ENCODE assay signal across 12 mouse cellular contexts in the genomic region with DNA sequence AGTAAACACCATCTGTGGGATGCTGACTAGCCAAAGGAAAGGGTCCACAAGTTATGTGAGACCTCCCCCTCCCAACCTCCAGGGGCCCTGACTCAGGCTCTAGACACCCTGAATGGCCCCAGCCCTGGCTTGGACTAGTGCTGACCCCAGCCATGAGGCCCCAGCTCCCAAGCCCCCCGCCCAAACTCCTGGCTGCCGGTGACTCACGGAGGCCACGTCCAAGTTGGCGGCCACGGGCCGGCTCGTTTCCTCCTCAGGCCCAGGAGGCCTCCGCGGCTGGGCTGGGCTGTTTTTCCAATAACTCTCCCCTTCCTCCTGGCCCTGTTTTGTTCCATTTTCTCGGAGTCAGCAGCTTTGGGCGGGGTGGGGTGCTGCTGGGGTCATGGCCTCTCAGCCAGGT. TPM values are rescaled to one million over a fixed set of nuclear protein-coding genes. Genes with fewer than 3 reads are reported as not detected.
DNase-seq lines count a peak whose midpoint lies in the region; ATAC-seq and TF ChIP-seq lines count a peak whose summit lies in the region.
"Had no signal": no experiment of that assay in that cellular context is flagged by ENCODE, and none has a peak within 500 bp of the region (broad histone marks: within the 10 kb centered on the region; RNA-seq: fewer than 3 reads in every experiment).

No protein-coding gene starts in this region.

- peaks cover 54% of the 10 kb centered on the region for H3K4me1 ChIP-seq in midbrain, embryonic 10.5 days
- peaks cover 17% of the 10 kb centered on the region for H3K4me1 ChIP-seq in midbrain, embryonic 16.5 days (ENCODE audit: control insufficient read depth, insufficient read depth, low read length)
- H3K4me1 ChIP-seq in stomach, postnatal 0 days (replicated peaks; ENCODE audit: control insufficient read depth, insufficient read depth) = peaks cover 19% of the 10 kb centered on the region
- peaks cover 8% of the 10 kb centered on the region; the same call in 1 of the 2 replicates for H3K4me1 ChIP-seq in hindbrain, postnatal 0 days (ENCODE audit: insufficient read depth, low read length)
- H3K4me1 ChIP-seq in hindbrain, embryonic 11.5 days (replicated peaks; ENCODE audit: control insufficient read depth, insufficient read depth, low read length) = peaks cover 19% of the 10 kb centered on the region; the same call in 1 of the 2 replicates
- peaks cover 30% of the 10 kb centered on the region for H3K4me1 ChIP-seq in forebrain, embryonic 15.5 days

- no peak for ATAC-seq in midbrain, embryonic 16.5 days
- no peak for ATAC-seq in stomach, postnatal 0 days (ENCODE audit: low FRiP score, low TSS enrichment)
- no peak for ATAC-seq in hindbrain, postnatal 0 days
- ATAC-seq in hindbrain, embryonic 11.5 days (ENCODE audit: low FRiP score) = no peak
- no peak for ATAC-seq in forebrain, embryonic 15.5 days (replicated peaks)

- H3K36me3 ChIP-seq in midbrain, embryonic 10.5 days = 0 out of 2 replicates have a peak, but pooled peaks cover 6% of the 10 kb centered on the region
- H3K36me3 ChIP-seq in midbrain, embryonic 16.5 days (ENCODE audit: control insufficient read depth, insufficient read depth, low read length) = no peaks in the 10 kb centered on the region
- peaks cover 8% of the 10 kb centered on the region for H3K36me3 ChIP-seq in stomach, postnatal 0 days (ENCODE audit: control insufficient read depth, insufficient read depth, low read length)
- H3K36me3 ChIP-seq in hindbrain, postnatal 0 days (ENCODE audit: insufficient read depth, low read length) = no peaks in the 10 kb centered on the region
- H3K36me3 ChIP-seq in hindbrain, embryonic 11.5 days (ENCODE audit: control insufficient read depth, insufficient read depth, low read length) = no peaks in the 10 kb centered on the region
- no peaks in the 10 kb centered on the region for H3K36me3 ChIP-seq in forebrain, embryonic 15.5 days

- no peak for TF ChIP-seq EP300 in stomach, postnatal 0 days (optimal IDR thresholded peaks at IDR 0.05)

- H3K27me3 ChIP-seq in midbrain, embryonic 10.5 days (ENCODE audit: low read depth, poor library complexity, severe bottlenecking) = peaks cover 15% of the 10 kb centered on the region
- H3K27me3 ChIP-seq in midbrain, embryonic 16.5 days (ENCODE audit: control insufficient read depth, insufficient read depth, low read depth, low read length) = no peaks in the 10 kb centered on the region
- H3K27me3 ChIP-seq in stomach, postnatal 0 days (ENCODE audit: control insufficient read depth, insufficient read depth, low read length) = no peaks in the 10 kb centered on the region
- H3K27me3 ChIP-seq in hindbrain, postnatal 0 days (ENCODE audit: insufficient read depth, low read length) = no peaks in the 10 kb centered on the region
- no peaks in the 10 kb centered on the region for H3K27me3 ChIP-seq in hindbrain, embryonic 11.5 days (ENCODE audit: control insufficient read depth, insufficient read depth, low read length)
- H3K27me3 ChIP-seq in forebrain, embryonic 15.5 days = no peaks in the 10 kb centered on the region
- H3K27me3 ChIP-seq: CH12.LX had no signal

- H3K9me3 ChIP-seq in midbrain, embryonic 10.5 days (replicated peaks) = no peaks in the 10 kb centered on the region
- H3K9me3 ChIP-seq in midbrain, embryonic 16.5 days (replicated peaks; ENCODE audit: control insufficient read depth, low read length, poor library complexity, severe bottlenecking) = no peaks in the 10 kb centered on the region
- no peaks in the 10 kb centered on the region for H3K9me3 ChIP-seq in stomach, postnatal 0 days (ENCODE audit: control insufficient read depth, low read length)
- no peaks in the 10 kb centered on the region for H3K9me3 ChIP-seq in hindbrain, postnatal 0 days (ENCODE audit: low read length)
- no peaks in the 10 kb centered on the region for H3K9me3 ChIP-seq in hindbrain, embryonic 11.5 days (ENCODE audit: control insufficient read depth, low read length)
- no peaks in the 10 kb centered on the region for H3K9me3 ChIP-seq in forebrain, embryonic 15.5 days

- no peak overlapping the region for H3K4me2 ChIP-seq in midbrain, embryonic 16.5 days (ENCODE audit: low read length)
- H3K4me2 ChIP-seq in stomach, postnatal 0 days (replicated peaks; ENCODE audit: low read depth) = no peak overlapping the region
- no peak overlapping the region for H3K4me2 ChIP-seq in hindbrain, postnatal 0 days (ENCODE audit: low read depth, low read length)
- H3K4me2 ChIP-seq in hindbrain, embryonic 11.5 days (replicated peaks; ENCODE audit: low read depth, low read length) = no peak overlapping the region
- H3K4me2 ChIP-seq in forebrain, embryonic 15.5 days (replicated peaks) = no peak overlapping the region

- no peak overlapping the region for H3K9ac ChIP-seq in midbrain, embryonic 16.5 days (ENCODE audit: low read depth, low read length)
- H3K9ac ChIP-seq in stomach, postnatal 0 days (ENCODE audit: low read length) = no peak overlapping the region
- H3K9ac ChIP-seq in hindbrain, postnatal 0 days (replicated peaks; ENCODE audit: low read length) = no peak overlapping the region
- H3K9ac ChIP-seq in hindbrain, embryonic 11.5 days (ENCODE audit: low read depth, low read length) = no peak overlapping the region
- no peak overlapping the region for H3K9ac ChIP-seq in forebrain, embryonic 15.5 days (replicated peaks)

- 89% methylated on average over 12 of the region's 12 CpGs for WGBS in midbrain, embryonic 10.5 days
- 78% methylated on average over 12 of the region's 12 CpGs for WGBS in midbrain, embryonic 16.5 days
- 46% methylated on average over 12 of the region's 12 CpGs for WGBS in stomach, postnatal 0 days
- 80% methylated on average over 12 of the region's 12 CpGs for WGBS in hindbrain, postnatal 0 days
- 80% methylated on average over 8 of the region's 12 CpGs for WGBS in hindbrain, embryonic 11.5 days
- WGBS in forebrain, embryonic 15.5 days = 82% methylated on average over 12 of the region's 12 CpGs

- no peak overlapping the region for H3K4me3 ChIP-seq in midbrain, embryonic 10.5 days
- H3K4me3 ChIP-seq in midbrain, embryonic 16.5 days (ENCODE audit: low read depth, low read length) = no peak overlapping the region
- H3K4me3 ChIP-seq in stomach, postnatal 0 days (ENCODE audit: low read depth, low read length) = no peak overlapping the region
- H3K4me3 ChIP-seq in hindbrain, postnatal 0 days (ENCODE audit: low read length) = no peak overlapping the region
- no peak overlapping the region for H3K4me3 ChIP-seq in hindbrain, embryonic 11.5 days (ENCODE audit: low read depth, low read length)
- no peak overlapping the region for H3K4me3 ChIP-seq in forebrain, embryonic 15.5 days

- DNase-seq in midbrain, embryonic 10.5 days (ENCODE audit: low spot score) = no peak
- DNase-seq in heart, adult 18-20 months = peak; percentile 72 to 87
- peak; percentile 70 for DNase-seq in heart, postnatal 4 days
- no peak for DNase-seq in stomach, postnatal 0 days (ENCODE audit: low spot score)
- no peak for DNase-seq in hindbrain, postnatal 0 days (ENCODE audit: low spot score)
- DNase-seq in hindbrain, embryonic 11.5 days (ENCODE audit: low spot score) = no peak
- DNase-seq: embryo, embryonic 11 days; liver had no signal

- peak overlapping the region; percentile 97; the same call in 1 of the 2 replicates for H3K27ac ChIP-seq in midbrain, embryonic 10.5 days (replicated peaks)
- H3K27ac ChIP-seq in midbrain, embryonic 16.5 days (ENCODE audit: low read length) = no peak overlapping the region
- H3K27ac ChIP-seq in stomach, postnatal 0 days (replicated peaks) = peak overlapping the region; percentile 97
- no peak overlapping the region for H3K27ac ChIP-seq in hindbrain, postnatal 0 days
- no peak overlapping the region for H3K27ac ChIP-seq in hindbrain, embryonic 11.5 days (ENCODE audit: low read depth, low read length)
- no peak overlapping the region for H3K27ac ChIP-seq in forebrain, embryonic 15.5 days (replicated peaks)

- no peak for TF ChIP-seq CTCF in stomach, postnatal 0 days (IDR thresholded peaks at IDR 0.05; ENCODE audit: low read depth)
- no peak for TF ChIP-seq CTCF in hindbrain, postnatal 0 days (IDR thresholded peaks at IDR 0.05; ENCODE audit: low read depth)

RNA-seq across cellular contexts. Expression of gene Tnnt3, which starts 13.9 kb away (rescaled TPM):
- 1.9 TPM in 2 replicates for polyA plus RNA-seq in midbrain, embryonic 10.5 days (2016; fragmentation: Nextera tagmentation; extraction: Ambion mirVana)
- 0.91 and 1.6 TPM in 2 replicates for polyA plus RNA-seq in midbrain, embryonic 16.5 days (2015; fragmentation: Nextera tagmentation; extraction: Ambion mirVana)
- under 1 TPM in 1 of 2 experiments, not detected in 1; 0.67 TPM for total RNA-seq in heart, adult 18-20 months (2021)
- total RNA-seq in heart, postnatal 4 days (2021) = 10 to 100 TPM in 1 of 2 experiments, under 1 TPM in 1; 0.98 to 10.9 TPM
- polyA plus RNA-seq in stomach, postnatal 0 days (2015; fragmentation: Nextera tagmentation; extraction: Ambion mirVana) = 8.0 and 11.7 TPM in 2 replicates
- 1.3 and 4.7 TPM in 2 replicates for total RNA-seq in hindbrain, postnatal 0 days (2014; rRNA removed)
- polyA plus RNA-seq in hindbrain, postnatal 0 days (2015; fragmentation: Nextera tagmentation; extraction: Ambion mirVana) = 3.1 and 3.9 TPM in 2 replicates
- polyA plus RNA-seq in hindbrain, embryonic 11.5 days (2014; fragmentation: Nextera tagmentation; extraction: Ambion mirVana) = 1.7 and 1.9 TPM in 2 replicates
- 0.98 TPM in 1 of 2 replicates, not detected in the other for polyA plus RNA-seq in forebrain, embryonic 15.5 days (2015; fragmentation: Nextera tagmentation; extraction: Ambion mirVana)
- polyA plus RNA-seq: testis, adult 2 months had no signal

RNA-seq across cellular contexts. Expression of gene Lsp1, which starts 24.2 kb away (rescaled TPM):
- 14.2 and 15.0 TPM in 2 replicates for polyA plus RNA-seq in midbrain, embryonic 10.5 days (2016; fragmentation: Nextera tagmentation; extraction: Ambion mirVana)
- polyA plus RNA-seq in midbrain, embryonic 16.5 days (2015; fragmentation: Nextera tagmentation; extraction: Ambion mirVana) = 4.8 and 5.1 TPM in 2 replicates
- 10 to 100 TPM; 24.7 to 33.1 TPM for total RNA-seq in heart, adult 18-20 months (2021)
- 100 to 1,000 TPM in 1 of 2 experiments, 10 to 100 TPM in 1; 93.3 to 108 TPM for total RNA-seq in heart, postnatal 4 days (2021)
- 107 and 110 TPM in 2 replicates for polyA plus RNA-seq in stomach, postnatal 0 days (2015; fragmentation: Nextera tagmentation; extraction: Ambion mirVana)
- 4.6 and 16.6 TPM in 2 replicates for total RNA-seq in hindbrain, postnatal 0 days (2014; rRNA removed)
- 6.6 and 7.2 TPM in 2 replicates for polyA plus RNA-seq in hindbrain, postnatal 0 days (2015; fragmentation: Nextera tagmentation; extraction: Ambion mirVana)
- 16.1 and 18.7 TPM in 2 replicates for polyA plus RNA-seq in hindbrain, embryonic 11.5 days (2014; fragmentation: Nextera tagmentation; extraction: Ambion mirVana)
- polyA plus RNA-seq in forebrain, embryonic 15.5 days (2015; fragmentation: Nextera tagmentation; extraction: Ambion mirVana) = 3.6 and 4.2 TPM in 2 replicates

RNA-seq across cellular contexts. Expression of gene Tnni2, which starts 43.2 kb away (rescaled TPM):
- polyA plus RNA-seq in midbrain, embryonic 10.5 days (2016; fragmentation: Nextera tagmentation; extraction: Ambion mirVana) = 0.52 and 1.5 TPM in 2 replicates
- polyA plus RNA-seq in midbrain, embryonic 16.5 days (2015; fragmentation: Nextera tagmentation; extraction: Ambion mirVana) = 0.51 and 0.78 TPM in 2 replicates
- total RNA-seq in heart, adult 18-20 months (2021) = 1 to 10 TPM; 1.8 to 2.6 TPM
- 10 to 100 TPM in 1 of 2 experiments, 1 to 10 TPM in 1; 6.6 to 16.4 TPM for total RNA-seq in heart, postnatal 4 days (2021)
- polyA plus RNA-seq in stomach, postnatal 0 days (2015; fragmentation: Nextera tagmentation; extraction: Ambion mirVana) = 19.1 and 19.6 TPM in 2 replicates
- total RNA-seq in hindbrain, postnatal 0 days (2014; rRNA removed) = 1.3 and 8.5 TPM in 2 replicates
- 0.63 TPM in 2 replicates for polyA plus RNA-seq in hindbrain, postnatal 0 days (2015; fragmentation: Nextera tagmentation; extraction: Ambion mirVana)
- 1.4 and 1.7 TPM in 2 replicates for polyA plus RNA-seq in hindbrain, embryonic 11.5 days (2014; fragmentation: Nextera tagmentation; extraction: Ambion mirVana)
- polyA plus RNA-seq in forebrain, embryonic 15.5 days (2015; fragmentation: Nextera tagmentation; extraction: Ambion mirVana) = 0.73 and 0.93 TPM in 2 replicates
- polyA plus RNA-seq: testis, adult 2 months had no signal

RNA-seq across cellular contexts. Expression of gene Mrpl23, which starts 47.7 kb away (rescaled TPM):
- polyA plus RNA-seq in midbrain, embryonic 10.5 days (2016; fragmentation: Nextera tagmentation; extraction: Ambion mirVana) = 15.8 and 20.3 TPM in 2 replicates
- 15.6 and 18.6 TPM in 2 replicates for polyA plus RNA-seq in midbrain, embryonic 16.5 days (2015; fragmentation: Nextera tagmentation; extraction: Ambion mirVana)
- 10 to 100 TPM; 12.2 to 29.0 TPM for total RNA-seq in heart, adult 18-20 months (2021)
- 1 to 10 TPM; 3.7 to 6.4 TPM for total RNA-seq in heart, postnatal 4 days (2021)
- 17.7 and 19.4 TPM in 2 replicates for polyA plus RNA-seq in stomach, postnatal 0 days (2015; fragmentation: Nextera tagmentation; extraction: Ambion mirVana)
- 64.0 and 69.3 TPM in 2 replicates for total RNA-seq in hindbrain, postnatal 0 days (2014; rRNA removed)
- polyA plus RNA-seq in hindbrain, postnatal 0 days (2015; fragmentation: Nextera tagmentation; extraction: Ambion mirVana) = 17.4 and 25.5 TPM in 2 replicates
- 13.5 and 13.9 TPM in 2 replicates for polyA plus RNA-seq in hindbrain, embryonic 11.5 days (2014; fragmentation: Nextera tagmentation; extraction: Ambion mirVana)
- polyA plus RNA-seq in forebrain, embryonic 15.5 days (2015; fragmentation: Nextera tagmentation; extraction: Ambion mirVana) = 20.1 and 22.4 TPM in 2 replicates

RNA-seq across cellular contexts. Expression of gene Syt8, which starts 50.1 kb away (rescaled TPM):
- 0.34 TPM in 1 of 2 replicates, not detected in the other for polyA plus RNA-seq in midbrain, embryonic 10.5 days (2016; fragmentation: Nextera tagmentation; extraction: Ambion mirVana)
- polyA plus RNA-seq in midbrain, embryonic 16.5 days (2015; fragmentation: Nextera tagmentation; extraction: Ambion mirVana) = not detected in 2 replicates
- not detected for total RNA-seq in heart, adult 18-20 months (2021)
- not detected for total RNA-seq in heart, postnatal 4 days (2021)
- 70.7 and 78.9 TPM in 2 replicates for polyA plus RNA-seq in stomach, postnatal 0 days (2015; fragmentation: Nextera tagmentation; extraction: Ambion mirVana)
- not detected in 2 replicates for total RNA-seq in hindbrain, postnatal 0 days (2014; rRNA removed)
- polyA plus RNA-seq in hindbrain, postnatal 0 days (2015; fragmentation: Nextera tagmentation; extraction: Ambion mirVana) = 0.15 TPM in 1 of 2 replicates, not detected in the other
- not detected in 2 replicates for polyA plus RNA-seq in hindbrain, embryonic 11.5 days (2014; fragmentation: Nextera tagmentation; extraction: Ambion mirVana)
- polyA plus RNA-seq in forebrain, embryonic 15.5 days (2015; fragmentation: Nextera tagmentation; extraction: Ambion mirVana) = not detected in 2 replicates
- total RNA-seq: CH12.LX had no signal

Comparison
In these comparisons a context has a peak if more than half of its experiments do, and no peak if none do; other contexts are left out.
1. H3K27ac ChIP-seq: peak in midbrain, embryonic 10.5 days (single experiment) and stomach, postnatal 0 days (single experiment); none in midbrain, embryonic 16.5 days (single experiment), hindbrain, postnatal 0 days (single experiment), hindbrain, embryonic 11.5 days (single experiment) and forebrain, embryonic 15.5 days (single experiment).
2. DNase-seq: peak in heart, adult 18-20 months (2 of 2) and heart, postnatal 4 days (single experiment); none in midbrain, embryonic 10.5 days (single experiment), stomach, postnatal 0 days (single experiment), hindbrain, postnatal 0 days (single experiment) and hindbrain, embryonic 11.5 days (single experiment).